Mouse (Mus musculus) small intestine, adult 2 months (tissue): ENCODE data around the gene Smpd3. TPM values are rescaled to one million over a fixed set of nuclear protein-coding genes. Genes with fewer than 3 reads are reported as not detected.

Experiments
- H3K27ac ChIP-seq: fragments of 200-500 bp; 2 replicates; pipeline ENCODE4 v1.5.1; 2012; ENCODE audit warnings: low read depth, low read length, control low read depth, inconsistent platforms; ENCODE audit not compliant: insufficient read depth
- H3K27me3 ChIP-seq: fragments of 200-500 bp; 2 replicates; pipeline ENCODE4 v1.6.1; 2012; ENCODE audit warnings: mild to moderate bottlenecking, moderate library complexity, low read length, inconsistent platforms; ENCODE audit not compliant: control insufficient read depth, insufficient read depth
- H3K36me3 ChIP-seq: fragments of 200-500 bp; 2 replicates; pipeline ENCODE4 v1.6.1; 2012; ENCODE audit warnings: mild to moderate bottlenecking, low read length, control low read depth, inconsistent platforms; ENCODE audit not compliant: control insufficient read depth, insufficient read depth
- H3K4me1 ChIP-seq: fragments of 200-500 bp; 2 replicates; pipeline ENCODE4 v1.6.1; 2012; ENCODE audit warnings: low read length, inconsistent platforms, mixed read lengths; ENCODE audit not compliant: control insufficient read depth, insufficient read depth, insufficient read length
- H3K4me3 ChIP-seq: fragments of 200-500 bp; 2 replicates; pipeline ENCODE4 v1.5.1; 2012; ENCODE audit warnings: low read depth, mild to moderate bottlenecking, control low read depth, inconsistent platforms, low read length, moderate library complexity
- CTCF ChIP-seq: fragments of 200-500 bp; IDR thresholded peaks from 2 replicates; pipeline ENCODE4 v1.5.1; 2012; ENCODE audit warnings: low read depth, mild to moderate bottlenecking, control low read depth, inconsistent platforms, low read length, moderate library complexity, mixed read lengths; ENCODE audit not compliant: insufficient replicate concordance, insufficient read length; ENCODE audit errors: extremely low read depth
- POLR2A ChIP-seq: fragments of 200-500 bp; IDR thresholded peaks from 2 replicates; pipeline ENCODE4 v1.6.1; 2012; ENCODE audit warnings: low read depth, mild to moderate bottlenecking, control low read depth, inconsistent platforms, low read length, moderate library complexity
- WGBS: fragments of 180-500 bp; shearing (Covaris S2); methylation state at CpG from one replicate; pipeline ENCODE4 v1.1.7; 2018; 5-methylcytosine and 5-hydroxymethylcytosine counted together
- polyA plus RNA-seq: library from polyadenylated mRNA; depleted of rRNA; stranded (reverse); fragments of >200 nt; gene quantifications from 2 replicates; pipeline ENCODE4 v1.2.3, GENCODE M21; 2012

Smpd3 gene
- polyA plus RNA-seq, 1 experiment: 73.6 TPM

GRCm38 (mm10) chr8:106333346-106333745 lies 4.4 kb downstream of the Smpd3 start:
- 61% methylated on average over 8 of the region's 8 CpGs for WGBS
- TF ChIP-seq POLR2A (no peak), CTCF (no peak)
- Histone ChIP-seq H3K27ac (no peak overlapping the region), H3K27me3 (0 out of 2 replicates have a peak, but pooled peaks cover 11% of the 10 kb centered on the region), H3K4me3 (no peak overlapping the region), H3K4me1 (peaks cover 10% of the 10 kb centered on the region), H3K36me3 (no peaks in the 10 kb centered on the region)

- 0 out of 2 replicates have a peak, but pooled peaks cover 11% of the 10 kb centered on the region for H3K27me3 ChIP-seq
- no peak overlapping the region for H3K27ac ChIP-seq
- H3K4me1 ChIP-seq: peaks cover 8% of the 10 kb centered on the region
- H3K4me3 ChIP-seq: no peak overlapping the region
- WGBS: 82% methylated on average over 4 of the region's 4 CpGs
- no peaks in the 10 kb centered on the region for H3K36me3 ChIP-seq
- no peak for TF ChIP-seq POLR2A
Measured at GRCm38 (mm10) chr8:106332498-106332897, 5.3 kb downstream of the Smpd3 start.

- no peak for TF ChIP-seq CTCF
- no peak for TF ChIP-seq POLR2A
- Histone ChIP-seq H3K36me3 (no peaks in the 10 kb centered on the region), H3K27me3 (no peaks in the 10 kb centered on the region), H3K4me3 (no peak overlapping the region), H3K27ac (no peak overlapping the region), H3K4me1 (no peaks in the 10 kb centered on the region)
- WGBS: 79% methylated on average over 4 of the region's 4 CpGs
Measured at GRCm38 (mm10) chr8:106326624-106327023, 11.2 kb downstream of the Smpd3 start.

- H3K4me3 ChIP-seq: no peak overlapping the region
- no peaks in the 10 kb centered on the region for H3K36me3 ChIP-seq
- H3K27ac ChIP-seq: no peak overlapping the region
- 88% methylated on average over 7 of the region's 7 CpGs for WGBS
- no peaks in the 10 kb centered on the region for H3K4me1 ChIP-seq
- TF ChIP-seq POLR2A (no peak), CTCF (no peak)
- no peaks in the 10 kb centered on the region for H3K27me3 ChIP-seq
Measured at GRCm38 (mm10) chr8:106321434-106321833, 16.4 kb downstream of the Smpd3 start.

- no peak overlapping the region for H3K4me3 ChIP-seq
- 78% methylated on average over 6 of the region's 6 CpGs for WGBS
- no peaks in the 10 kb centered on the region for H3K27me3 ChIP-seq
- no peak overlapping the region for H3K27ac ChIP-seq
- H3K4me1 ChIP-seq: no peaks in the 10 kb centered on the region; the same call in 1 of the 2 replicates
- H3K36me3 ChIP-seq: no peaks in the 10 kb centered on the region
- TF ChIP-seq CTCF: no peak
- no peak for TF ChIP-seq POLR2A
Measured at GRCm38 (mm10) chr8:106320002-106320401, 17.8 kb downstream of the Smpd3 start.

GRCm38 (mm10) chr8:106317091-106317490 lies 20.7 kb downstream of the Smpd3 start:
- Histone ChIP-seq H3K4me3 (no peak overlapping the region), H3K36me3 (no peaks in the 10 kb centered on the region), H3K4me1 (no peaks in the 10 kb centered on the region; the same call in 1 of the 2 replicates), H3K27ac (no peak overlapping the region), H3K27me3 (no peaks in the 10 kb centered on the region)
- WGBS: 90% methylated on average over 4 of the region's 4 CpGs
- no peak for TF ChIP-seq POLR2A
- no peak for TF ChIP-seq CTCF

- Histone ChIP-seq H3K27me3 (no peaks in the 10 kb centered on the region), H3K36me3 (no peaks in the 10 kb centered on the region), H3K27ac (no peak overlapping the region), H3K4me3 (no peak overlapping the region), H3K4me1 (no peaks in the 10 kb centered on the region; the same call in 1 of the 2 replicates)
- TF ChIP-seq POLR2A: no peak
- 72% methylated on average over 10 of the region's 10 CpGs for WGBS
Measured at GRCm38 (mm10) chr8:106316506-106316905, 21.3 kb downstream of the Smpd3 start.
